Mouse (Mus musculus) left cerebral cortex, adult 9 months (tissue): ENCODE data around the gene Naa80.

ENCODE experiments used
- DNase-seq, 2 experiments: peaks; one replicate each; pipeline ENCODE4 v3.0.0; 2022; ENCODE audit warnings: low spot score in 2 of 2

The Naa80 gene

GRCm38 (mm10) chr9:107578587-107578986 lies at the start of gene Naa80:
TSS of gene Naa80 (plus strand) at chr9:107578887.
- DNase-seq = no peak

- DNase-seq = peak; percentile 94 to 96
Measured at GRCm38 (mm10) chr9:107533791-107534407, 44.8 kb upstream of the Naa80 start, which contains the start of gene Tmem115. TSS of gene Tmem115 (plus strand) at chr9:107533945.

GRCm38 (mm10) chr9:107534408-107535202 lies 44.1 kb upstream of the Naa80 start:
- no peak for DNase-seq

GRCm38 (mm10) chr9:107538231-107538630 lies 40.5 kb upstream of the Naa80 start:
- no peak for DNase-seq

GRCm38 (mm10) chr9:107538711-107539110 lies 40.0 kb upstream of the Naa80 start:
- DNase-seq = no peak

GRCm38 (mm10) chr9:107539940-107540339 lies 38.7 kb upstream of the Naa80 start:
- DNase-seq = no peak

GRCm38 (mm10) chr9:107540420-107540819 lies 38.3 kb upstream of the Naa80 start:
- no peak for DNase-seq

GRCm38 (mm10) chr9:107541005-107541404 lies 37.7 kb upstream of the Naa80 start:
- DNase-seq = no peak

- DNase-seq = peak; percentile 87 to 94
Measured at GRCm38 (mm10) chr9:107541474-107542351, 37.0 kb upstream of the Naa80 start, which contains the start of the genes Cyb561d2 and Nprl2. TSS of gene Cyb561d2 (minus strand) at chr9:107542193. TSS of gene Nprl2 (plus strand) at chr9:107542226.

GRCm38 (mm10) chr9:107542352-107542686 lies 36.4 kb upstream of the Naa80 start:
- no peak for DNase-seq

- DNase-seq = no peak
Measured at GRCm38 (mm10) chr9:107542721-107543120, 36.0 kb upstream of the Naa80 start.

GRCm38 (mm10) chr9:107543299-107543698 lies 35.4 kb upstream of the Naa80 start:
- DNase-seq = no peak

- DNase-seq = no peak
Measured at GRCm38 (mm10) chr9:107544196-107544700, 34.4 kb upstream of the Naa80 start.

GRCm38 (mm10) chr9:107544729-107545128 lies 34.0 kb upstream of the Naa80 start:
- DNase-seq = no peak

GRCm38 (mm10) chr9:107545199-107545598 lies 33.5 kb upstream of the Naa80 start:
- DNase-seq = no peak

GRCm38 (mm10) chr9:107545602-107546001 lies 33.1 kb upstream of the Naa80 start:
- peak in 1 of 2 experiments; percentile 74 for DNase-seq

GRCm38 (mm10) chr9:107547026-107547425 lies 31.7 kb upstream of the Naa80 start, which contains the start of gene Zmynd10:
TSS of gene Zmynd10 (plus strand) at chr9:107547298.
- peak; percentile 81 to 90 for DNase-seq

GRCm38 (mm10) chr9:107547957-107548356 lies 30.7 kb upstream of the Naa80 start:
- no peak for DNase-seq

- no peak for DNase-seq
Measured at GRCm38 (mm10) chr9:107548820-107549219, 29.9 kb upstream of the Naa80 start.

GRCm38 (mm10) chr9:107549297-107550074 lies 29.2 kb upstream of the Naa80 start:
- DNase-seq = no peak
